Mouse (Mus musculus) thymus, adult 2 months (tissue): Measurements from ENCODE around the gene Nms.

Experiments used
- CTCF ChIP-seq: fragments of 200-500 bp; IDR thresholded peaks from 2 replicates; pipeline ENCODE4 v1.5.1; 2012; ENCODE audit warnings: mild to moderate bottlenecking, control low read depth, low read length, moderate library complexity, borderline replicate concordance; ENCODE audit not compliant: control insufficient read depth, poor library complexity, insufficient read depth; ENCODE audit errors: extremely low read depth
- POLR2A ChIP-seq: fragments of 200-500 bp; IDR thresholded peaks from 2 replicates; pipeline ENCODE4 v1.6.1; 2012; ENCODE audit warnings: mild to moderate bottlenecking, low read length, control low read depth, moderate library complexity; ENCODE audit not compliant: control insufficient read depth, poor library complexity, insufficient read depth; ENCODE audit errors: extremely low read depth

- TF ChIP-seq POLR2A: no peak
- TF ChIP-seq CTCF: no peak
These were observed 9.5 kb upstream of the Nms start for GRCm38 (mm10) chr1:38929468-38929867.
